Mouse (Mus musculus) cortical plate, adult 2 months (tissue): ENCODE results near the gene Cep41. TPM values are rescaled to one million over a fixed set of nuclear protein-coding genes. Genes with fewer than 3 reads are reported as not detected.

Source experiments
- H3K27ac ChIP-seq: fragments of 200-500 bp; 2 replicates; pipeline ENCODE4 v1.5.1; 2012; ENCODE audit warnings: low read length, control low read depth, inconsistent platforms; ENCODE audit not compliant: insufficient read depth
- H3K4me1 ChIP-seq: fragments of 200-500 bp; 2 replicates; pipeline ENCODE4 v1.6.1; 2011; ENCODE audit warnings: low read length; ENCODE audit not compliant: control insufficient read depth, insufficient read depth
- H3K4me3 ChIP-seq: fragments of 200-500 bp; 2 replicates; pipeline ENCODE4 v1.5.1; 2011; ENCODE audit warnings: mild to moderate bottlenecking, low read length, control low read depth; ENCODE audit not compliant: insufficient read depth
- CTCF ChIP-seq: fragments of 200-500 bp; IDR thresholded peaks from 2 replicates; pipeline ENCODE4 v1.5.1; 2011; ENCODE audit warnings: mild to moderate bottlenecking, control low read depth, low read length; ENCODE audit not compliant: insufficient read depth; ENCODE audit errors: extremely low read depth
- POLR2A ChIP-seq: fragments of 200-500 bp; IDR thresholded peaks from 2 replicates; pipeline ENCODE4 v1.6.1; 2011; ENCODE audit warnings: mild to moderate bottlenecking, low read length, control low read depth; ENCODE audit not compliant: insufficient read depth; ENCODE audit errors: extremely low read depth
- polyA plus RNA-seq: library from polyadenylated mRNA; depleted of rRNA; stranded (reverse); fragments of >200 nt; gene quantifications from 2 replicates; pipeline ENCODE4 v1.2.3, GENCODE M21; 2012

Cep41 gene
- polyA plus RNA-seq, 1 experiment: 5.8 TPM

DNA sequence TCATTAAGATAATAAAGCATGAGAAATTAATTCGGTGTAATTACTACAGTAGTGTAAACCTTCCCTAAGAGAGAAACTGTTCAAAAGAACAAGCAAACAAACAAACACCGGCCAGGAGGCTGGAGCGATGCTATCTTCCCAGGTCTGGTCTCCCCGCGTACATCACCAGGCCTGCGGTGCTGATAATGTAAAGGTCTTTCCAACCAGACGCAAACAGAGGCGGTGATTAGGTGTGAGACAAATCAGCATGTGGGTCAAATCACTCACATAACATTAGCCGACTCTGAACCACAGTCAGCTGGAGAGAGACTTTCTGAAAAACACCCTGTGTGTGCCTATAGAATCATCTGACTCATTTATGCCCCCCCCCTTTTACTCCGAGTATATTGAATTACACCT is 17.8 kb upstream of the Cep41 start:
- Histone ChIP-seq H3K27ac (no peak overlapping the region), H3K4me3 (no peak overlapping the region), H3K4me1 (no peaks in the 10 kb centered on the region)
- no peak for TF ChIP-seq CTCF
- no peak for TF ChIP-seq POLR2A

DNA sequence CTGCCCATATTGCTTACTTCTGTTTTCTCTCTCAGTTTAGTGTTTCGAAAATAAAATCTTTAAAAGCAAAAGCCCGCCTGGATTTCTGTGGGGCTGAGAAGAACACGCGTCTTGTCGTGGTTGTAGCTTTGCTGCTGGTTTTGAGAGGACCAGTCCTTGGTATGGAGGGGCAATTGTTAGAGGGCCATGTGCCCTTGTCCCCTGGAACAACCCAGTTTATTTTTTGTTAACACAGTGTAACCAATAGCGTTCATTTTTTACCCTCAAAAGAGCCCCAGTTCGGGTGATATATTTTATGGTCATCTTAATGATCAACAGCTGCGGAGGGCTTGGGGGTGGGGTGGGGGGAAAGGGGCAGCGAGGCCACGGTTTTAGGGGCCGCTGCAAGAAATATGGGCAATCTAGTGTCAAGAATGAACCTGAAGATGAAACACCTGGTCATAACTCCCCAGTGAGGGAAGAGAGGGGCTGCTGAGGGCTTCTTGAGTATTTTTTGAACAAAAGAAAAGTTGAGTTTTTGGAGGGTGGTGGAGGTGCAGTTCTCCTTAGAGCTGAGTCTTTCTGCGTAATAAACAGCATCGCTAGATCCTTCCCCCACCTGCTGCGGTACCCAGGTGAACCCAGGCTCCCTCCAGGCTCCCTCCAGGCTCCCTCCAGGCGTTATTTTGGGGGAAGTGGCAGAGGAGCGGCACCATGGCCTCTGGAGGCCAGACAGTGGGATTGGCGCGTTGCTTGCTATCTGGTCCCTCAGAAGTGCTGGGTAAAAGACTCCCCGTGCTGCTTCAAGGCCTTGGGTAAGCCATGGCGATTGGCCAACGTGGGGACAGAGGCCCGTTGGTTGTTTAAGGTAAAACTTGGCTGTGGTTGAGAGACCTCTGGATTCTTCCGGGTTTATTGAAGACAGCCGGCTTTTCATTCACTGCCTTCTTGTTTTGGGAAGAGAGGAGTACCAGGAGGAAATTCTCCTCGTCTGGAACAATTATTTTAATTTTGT is 17.1 kb upstream of the Cep41 start:
- no peak overlapping the region for H3K27ac ChIP-seq
- no peak overlapping the region for H3K4me3 ChIP-seq
- H3K4me1 ChIP-seq: no peaks in the 10 kb centered on the region
- TF ChIP-seq POLR2A: no peak
- TF ChIP-seq CTCF: no peak

DNA sequence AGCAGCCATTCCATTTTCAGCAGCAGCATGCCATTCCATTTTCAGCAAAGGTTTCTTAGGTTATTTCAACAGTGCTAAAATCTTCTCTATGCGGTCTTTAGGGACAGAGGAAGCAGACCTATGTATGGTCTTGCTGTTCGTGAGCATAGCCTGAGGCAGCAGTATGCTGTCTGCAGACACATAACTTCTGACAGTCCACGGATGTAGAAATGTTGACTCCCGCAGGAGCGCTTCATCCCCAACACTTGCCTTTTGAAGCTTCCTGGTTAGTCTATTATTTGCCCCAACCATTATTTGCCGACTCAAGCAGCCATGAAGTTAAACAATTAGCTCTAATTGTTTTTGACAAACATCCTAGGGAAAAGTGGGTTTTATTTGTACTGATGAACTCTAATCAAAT is 15.6 kb upstream of the Cep41 start:
- no peak overlapping the region for H3K4me3 ChIP-seq
- TF ChIP-seq CTCF (no peak), POLR2A (no peak)
- no peak overlapping the region for H3K27ac ChIP-seq
- H3K4me1 ChIP-seq: no peaks in the 10 kb centered on the region

DNA sequence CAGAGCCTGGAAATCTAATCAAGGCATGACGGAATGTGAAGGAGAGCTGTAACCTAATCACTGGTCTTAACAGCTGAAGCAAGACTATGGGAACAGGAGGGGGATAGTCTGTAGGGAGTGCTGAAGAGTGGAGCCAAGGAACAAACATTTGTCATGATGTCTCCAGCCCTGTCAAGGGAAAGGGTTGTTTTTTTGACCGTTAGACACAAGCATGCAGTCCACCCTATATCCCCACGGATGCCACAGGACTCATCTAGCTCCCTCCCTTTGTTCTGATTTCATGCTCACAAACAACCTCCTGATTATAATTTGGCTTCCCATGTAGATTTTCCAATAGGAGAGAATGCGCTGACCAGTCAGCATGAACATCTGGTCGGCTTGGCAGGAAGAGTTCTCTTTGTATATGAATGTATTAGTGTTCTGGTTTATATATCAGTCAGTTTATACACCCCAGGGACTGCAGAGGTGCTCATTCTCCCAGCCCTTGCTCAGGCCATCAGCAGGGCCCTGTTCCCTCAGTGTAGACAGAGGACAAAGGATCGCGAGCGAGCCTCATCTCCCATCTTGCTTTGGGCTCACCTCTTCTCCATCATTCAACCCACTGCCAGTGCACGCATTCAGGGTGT is 10.5 kb upstream of the Cep41 start:
- no peak overlapping the region for H3K4me3 ChIP-seq
- no peak overlapping the region for H3K27ac ChIP-seq
- no peaks in the 10 kb centered on the region for H3K4me1 ChIP-seq
- TF ChIP-seq CTCF (no peak), POLR2A (no peak)

DNA sequence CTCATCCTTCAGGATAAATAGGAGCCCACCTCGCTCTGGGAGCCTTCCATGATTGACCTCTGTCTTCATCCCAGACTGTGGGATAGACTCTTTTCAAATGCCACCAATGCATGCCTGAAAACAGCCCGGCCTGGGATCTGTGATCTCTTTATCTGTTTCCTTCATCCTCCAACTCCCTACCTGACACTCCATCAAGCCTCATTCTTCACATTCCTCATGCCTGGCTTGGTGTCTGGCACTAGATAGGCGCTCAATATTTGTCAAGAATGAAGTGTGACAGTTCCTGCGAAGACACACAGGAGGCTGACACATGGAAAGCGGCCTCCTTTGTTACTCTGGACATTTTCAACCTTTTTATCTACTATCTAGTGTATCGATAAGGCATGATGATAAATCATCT is 9.9 kb upstream of the Cep41 start:
- no peaks in the 10 kb centered on the region for H3K4me1 ChIP-seq
- no peak overlapping the region for H3K27ac ChIP-seq
- TF ChIP-seq CTCF: no peak
- TF ChIP-seq POLR2A: no peak
- H3K4me3 ChIP-seq: no peak overlapping the region

DNA sequence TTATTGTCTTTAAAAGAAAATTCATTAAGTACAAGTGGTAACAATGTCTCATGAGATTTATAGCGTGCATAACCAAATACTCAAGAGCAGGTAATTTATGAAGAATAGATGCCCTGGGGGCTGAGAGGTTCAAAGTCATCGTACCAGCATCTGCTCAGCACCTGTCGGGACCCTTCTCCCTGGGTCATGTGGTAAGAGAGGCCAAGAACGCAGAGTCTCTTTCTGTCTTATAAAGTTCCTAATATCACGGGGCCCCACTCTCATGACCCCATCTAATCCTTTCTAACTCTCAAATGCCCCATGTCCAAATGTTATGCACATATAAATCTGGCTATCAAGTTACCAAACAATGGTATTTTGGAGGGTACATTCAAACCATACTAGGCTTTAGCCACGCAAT is 9.3 kb upstream of the Cep41 start:
- TF ChIP-seq CTCF (no peak), POLR2A (no peak)
- H3K4me3 ChIP-seq: no peak overlapping the region
- no peak overlapping the region for H3K27ac ChIP-seq
- no peaks in the 10 kb centered on the region for H3K4me1 ChIP-seq

DNA sequence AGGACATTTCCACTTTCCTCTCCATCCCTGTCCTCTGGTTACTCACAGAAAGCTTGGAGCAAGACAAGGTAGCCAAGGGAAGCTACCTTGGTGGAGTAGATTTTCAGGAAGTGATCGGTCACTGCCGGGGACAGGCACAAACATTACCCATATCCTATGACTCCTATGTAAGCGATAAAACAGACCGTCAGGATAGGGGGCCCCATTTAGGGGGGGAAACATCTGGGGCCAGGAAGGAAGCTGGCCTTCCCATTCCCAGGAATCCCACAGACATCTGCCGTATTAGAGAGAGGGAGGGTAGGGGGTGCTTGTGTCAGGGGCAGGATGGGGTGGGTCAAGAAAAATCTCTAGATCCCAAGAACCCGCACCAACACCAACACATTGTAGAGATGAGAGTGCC is 6.6 kb upstream of the Cep41 start:
- TF ChIP-seq POLR2A (no peak), CTCF (no peak)
- no peaks in the 10 kb centered on the region for H3K4me1 ChIP-seq
- H3K27ac ChIP-seq: no peak overlapping the region
- no peak overlapping the region for H3K4me3 ChIP-seq

DNA sequence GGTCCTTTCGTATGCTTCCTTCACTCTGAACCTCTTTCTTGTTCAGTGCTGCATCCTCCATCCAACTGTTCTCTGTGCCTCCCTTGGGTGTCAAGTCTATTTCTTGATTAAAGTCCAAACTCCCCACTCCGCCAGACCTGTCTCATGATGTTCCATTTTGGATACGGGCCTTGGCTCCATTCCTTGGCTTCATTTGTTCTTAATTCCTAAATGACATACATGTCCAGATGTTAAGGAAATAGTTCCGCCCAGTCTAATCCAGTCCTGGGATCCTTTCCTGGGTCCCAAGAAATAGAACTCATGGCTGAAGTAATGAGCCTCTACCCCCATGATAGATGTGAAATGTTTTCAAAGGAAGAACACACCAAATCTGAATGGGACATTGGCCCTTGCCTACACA is 4.5 kb upstream of the Cep41 start:
- H3K4me3 ChIP-seq: no peak overlapping the region
- no peak overlapping the region for H3K27ac ChIP-seq
- peaks cover 1% of the 10 kb centered on the region; the same call in 1 of the 2 replicates for H3K4me1 ChIP-seq
- TF ChIP-seq CTCF (no peak), POLR2A (no peak)

DNA sequence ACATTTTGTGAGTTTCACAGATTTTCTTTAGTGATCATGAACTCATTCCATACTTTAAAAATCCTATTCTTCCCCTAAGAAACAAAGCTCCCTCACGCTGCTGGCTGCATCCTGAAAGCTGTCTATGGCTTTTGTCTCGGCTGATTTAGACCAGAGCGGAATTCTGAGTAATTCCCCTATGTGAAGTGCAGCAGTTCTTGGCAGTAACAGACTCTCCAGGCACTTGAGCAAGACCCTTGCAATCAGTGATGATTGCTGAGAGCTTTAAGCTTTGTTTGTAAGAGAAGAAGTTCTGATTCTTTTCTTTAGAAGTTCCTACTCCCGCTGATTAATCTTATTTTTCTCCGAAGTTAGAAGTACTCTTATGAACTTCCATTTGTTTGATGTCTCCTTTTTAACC is 3.9 kb upstream of the Cep41 start:
- Histone ChIP-seq H3K4me1 (peaks cover 1% of the 10 kb centered on the region; the same call in 1 of the 2 replicates), H3K4me3 (no peak overlapping the region), H3K27ac (no peak overlapping the region)
- TF ChIP-seq CTCF: no peak
- TF ChIP-seq POLR2A: no peak
